Mouse (Mus musculus) Patski (cell line): Measurements from ENCODE around the gene Ghrhr. TPM values are rescaled to one million over a fixed set of nuclear protein-coding genes. Genes with fewer than 3 reads are reported as not detected.

ENCODE experiments used
- ATAC-seq: fragments of 100-300 bp; one replicate; pipeline ENCODE4 v1.8.0; 2021
- CTCF ChIA-PET: fragments of 350-600 bp; sonication (Branson Sonifier 250); formaldehyde crosslinking; loops from one replicate; lab custom pipeline; 2022; ENCODE audit warnings: inconsistent platforms; lab: Charles Lee
- POLR2A ChIA-PET: fragments of 350-600 bp; sonication (Branson Sonifier 250); formaldehyde crosslinking; loops from one replicate; lab custom pipeline; 2022; ENCODE audit warnings: antibody characterized with exemption, inconsistent platforms; lab: Charles Lee
- DNase-seq: peaks from one replicate; pipeline ENCODE4 v3.0.0-alpha.2; 2011; ENCODE audit warnings: low read depth, low spot score
- H3K27me3 ChIP-seq: fragments of 371-371 bp; one replicate; pipeline ENCODE4 v1.5.1; 2021
- CTCF ChIP-seq: fragments of 100-300 bp; IDR thresholded peaks from one replicate; pipeline ENCODE4 v1.5.1; 2021
- in situ Hi-C: fragments of 300-500 bp; cut with MboI; formaldehyde crosslinking; loops from 3 replicates; pipeline ENCODE4 v1.11.1; 2018; ENCODE audit warnings: low pct_unique_long_range_greater_than_20kb, mixed read lengths
- polyA plus RNA-seq: library from polyadenylated mRNA; unstranded; gene quantifications from one replicate; pipeline ENCODE4 v1.2.3, GENCODE M21; 2021

The Ghrhr gene
- polyA plus RNA-seq, 1 experiment from 2014 or later = 0.33 TPM

GRCm38 (mm10) chr6:55338934-55339825 is 36.9 kb upstream of the Ghrhr start:
- no peak for DNase-seq
- POLR2A ChIA-PET = interaction anchor here (1.1 to 1.2 kb wide), 2 partner anchors 8 to 20 kb away, joined by 3 read pairs; no protein-coding TSS in a partner anchor
- no peak for TF ChIP-seq CTCF

DNA sequence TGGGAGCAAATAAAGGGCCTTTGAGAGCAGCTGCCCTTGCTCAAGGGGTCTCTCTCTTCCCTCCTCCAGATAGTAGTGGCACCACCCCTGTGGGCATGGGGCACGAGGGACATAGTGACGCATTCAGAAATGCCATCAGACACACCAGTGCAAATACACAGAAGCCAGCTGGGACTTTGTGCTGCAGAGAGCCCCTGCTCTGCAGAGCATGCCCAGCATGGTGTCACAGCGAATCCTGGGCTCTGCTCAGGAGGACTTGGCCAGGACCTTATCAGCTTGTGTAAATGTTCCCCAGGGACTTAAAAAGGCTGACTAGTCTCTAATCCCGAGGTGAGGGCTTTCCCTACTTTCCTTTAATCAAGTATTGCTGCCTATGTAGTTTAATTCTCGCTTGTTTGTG is 34.4 kb upstream of the Ghrhr start:
- ChIA-PET CTCF (no interaction called here), POLR2A (interaction anchor here (0.8 kb wide), 1 partner anchor 51 kb away, joined by 3 read pairs; no protein-coding TSS in a partner anchor)
- no peaks in the 10 kb centered on the region for H3K27me3 ChIP-seq
- in situ Hi-C loops = no loop called here
- TF ChIP-seq CTCF = no peak
- DNase-seq (no peak), ATAC-seq (no peak)

More at GRCm38 (mm10) chr6:55338934-55339825, 36.9 kb upstream of the Ghrhr start:
- in situ Hi-C loops = no loop called here
- CTCF ChIA-PET = interaction anchor here (1.2 to 1.9 kb wide), 4 partner anchors 10 to 23 kb away, joined by 3 to 5 read pairs (median 3); no protein-coding TSS in a partner anchor
- no peak for ATAC-seq
- no peaks in the 10 kb centered on the region for H3K27me3 ChIP-seq

DNA sequence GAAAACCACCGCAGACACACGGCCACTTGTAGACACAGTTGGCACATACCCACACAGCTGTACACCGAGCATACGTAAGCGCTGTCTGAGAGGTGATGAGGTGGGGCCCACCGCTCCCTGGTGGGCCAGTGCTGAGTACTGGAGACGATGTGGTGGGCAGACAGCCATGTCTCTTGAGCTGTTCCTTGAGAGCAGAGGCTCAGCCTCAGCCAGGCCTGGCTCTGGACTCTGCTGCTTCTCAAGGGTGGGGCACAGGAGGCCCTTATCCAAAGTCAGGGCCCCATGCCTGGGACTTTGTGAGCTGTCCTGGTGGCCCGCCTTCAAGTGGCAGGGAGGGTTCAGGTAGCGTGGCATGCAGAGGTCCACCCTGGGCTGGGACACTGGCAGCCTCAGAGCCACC is 33.8 kb upstream of the Ghrhr start:
- no peak for ATAC-seq
- TF ChIP-seq CTCF = no peak
- DNase-seq = no peak

DNA sequence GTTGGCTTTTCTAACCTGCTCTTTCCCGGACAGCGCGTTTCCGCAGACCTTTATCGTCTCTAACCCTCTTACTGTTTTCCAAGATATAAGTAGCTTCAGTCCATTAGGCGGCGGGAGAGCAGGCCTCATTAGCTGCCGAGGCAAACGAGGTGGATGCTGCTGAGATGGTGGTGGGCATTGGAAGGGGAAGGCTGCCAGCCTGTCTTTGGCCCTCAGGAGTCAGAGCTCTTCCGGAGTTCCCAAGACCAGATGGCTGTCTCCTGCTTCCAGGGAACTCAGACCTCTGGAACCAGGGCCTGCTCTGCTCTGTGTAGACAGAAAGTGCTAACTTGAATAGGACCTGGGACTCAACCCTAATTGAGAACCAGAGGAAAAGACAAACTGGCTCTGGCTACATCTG is 32.6 kb upstream of the Ghrhr start:
- no peaks in the 10 kb centered on the region for H3K27me3 ChIP-seq
- CTCF ChIA-PET = interaction anchor here (1.6 to 1.8 kb wide), 2 partner anchors 12 to 62 kb away, joined by 4 to 6 read pairs; no protein-coding TSS in a partner anchor
- no peak for TF ChIP-seq CTCF
- POLR2A ChIA-PET = interaction anchor here (0.9 to 1.0 kb wide), 2 partner anchors 13 to 167 kb away, joined by 3 read pairs; no protein-coding TSS in a partner anchor
- ATAC-seq (no peak), DNase-seq (no peak)
- in situ Hi-C loops = no loop called here

More for the DNA sequence above, 33.8 kb upstream of the Ghrhr start:
- no peaks in the 10 kb centered on the region for H3K27me3 ChIP-seq
- CTCF ChIA-PET = interaction anchor here (1.6 kb wide), 1 partner anchor 13 kb away, joined by 4 read pairs; no protein-coding TSS in a partner anchor
- POLR2A ChIA-PET = no interaction called here
- in situ Hi-C loops = no loop called here

DNA sequence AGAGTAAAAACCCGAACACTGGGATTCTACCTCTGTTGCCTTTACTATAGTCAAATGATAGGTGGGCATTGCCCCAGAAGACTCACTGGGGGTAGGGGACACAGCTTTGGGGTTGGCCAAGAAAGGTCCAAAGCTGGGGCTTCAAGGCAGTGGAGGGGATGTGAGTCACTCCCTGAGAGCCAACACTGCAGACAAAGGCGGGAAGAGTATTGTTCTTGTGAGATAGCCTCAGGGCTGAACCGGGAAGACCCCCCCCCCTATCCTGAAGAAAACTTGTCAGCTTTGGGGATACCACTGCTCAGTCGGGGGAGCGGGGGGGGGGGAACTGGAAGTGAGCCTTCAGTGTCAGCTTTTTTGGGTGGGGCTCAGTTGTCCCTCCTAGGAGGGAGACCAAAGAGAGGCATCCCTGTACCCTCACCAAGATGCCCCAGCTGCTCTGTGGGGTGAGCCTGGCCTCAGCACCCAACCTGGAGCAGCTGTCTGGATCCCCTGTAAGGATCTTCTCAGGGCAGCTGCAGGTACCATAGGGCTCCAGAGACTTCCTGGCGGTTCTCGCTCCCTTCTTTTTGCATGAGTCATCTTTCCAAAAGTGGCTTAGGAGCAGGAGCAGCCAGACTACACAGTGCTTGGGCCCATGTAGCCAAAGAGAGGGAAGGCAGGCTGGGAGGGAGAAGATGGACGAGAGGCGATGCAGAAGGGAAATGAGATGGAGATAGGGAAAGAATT is 31.6 kb upstream of the Ghrhr start:
- no peaks in the 10 kb centered on the region for H3K27me3 ChIP-seq
- no peak for TF ChIP-seq CTCF
- ATAC-seq (no peak), DNase-seq (no peak)
- in situ Hi-C loops = no loop called here
- POLR2A ChIA-PET = interaction anchor here (0.6 to 1.0 kb wide), 3 partner anchors 12 to 168 kb away, joined by 3 to 4 read pairs (median 3); no protein-coding TSS in a partner anchor
- CTCF ChIA-PET = interaction anchor here (1.8 kb wide), 1 partner anchor 63 kb away, joined by 6 read pairs; no protein-coding TSS in a partner anchor

- no peaks in the 10 kb centered on the region for H3K27me3 ChIP-seq
- ChIA-PET CTCF (no interaction called here), POLR2A (no interaction called here)
- ATAC-seq (no peak), DNase-seq (no peak)
- in situ Hi-C loops = no loop called here
- TF ChIP-seq CTCF = no peak
Measured at GRCm38 (mm10) chr6:55345264-55345663, 30.8 kb upstream of the Ghrhr start.

DNA sequence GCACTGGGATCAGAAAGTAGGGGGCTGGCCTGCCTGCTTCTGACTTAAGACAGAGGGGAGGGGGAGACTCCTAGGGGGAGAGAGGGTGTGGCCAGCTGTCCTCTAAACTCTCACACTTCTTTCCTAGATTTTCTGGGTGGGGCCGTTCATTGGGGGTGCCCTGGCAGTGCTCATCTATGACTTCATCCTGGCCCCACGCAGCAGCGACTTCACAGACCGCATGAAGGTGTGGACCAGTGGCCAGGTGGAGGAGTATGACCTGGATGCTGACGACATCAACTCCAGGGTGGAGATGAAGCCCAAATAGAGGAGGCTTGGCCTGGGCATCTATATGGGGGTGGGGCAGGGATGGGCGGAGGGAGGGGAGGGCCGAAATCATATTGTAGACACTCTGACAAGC is 29.6 kb upstream of the Ghrhr start:
- no peaks in the 10 kb centered on the region for H3K27me3 ChIP-seq
- ChIA-PET POLR2A (interaction anchor here (0.5 to 0.9 kb wide), 2 partner anchors 10 to 60 kb away, joined by 3 to 7 read pairs; no protein-coding TSS in a partner anchor), CTCF (interaction anchor here (1.3 to 2.0 kb wide), 3 partner anchors 18 to 113 kb away, joined by 3 to 5 read pairs (median 3); no protein-coding TSS in a partner anchor)
- in situ Hi-C loops = no loop called here
- DNase-seq (no peak), ATAC-seq (no peak)
- no peak for TF ChIP-seq CTCF

DNA sequence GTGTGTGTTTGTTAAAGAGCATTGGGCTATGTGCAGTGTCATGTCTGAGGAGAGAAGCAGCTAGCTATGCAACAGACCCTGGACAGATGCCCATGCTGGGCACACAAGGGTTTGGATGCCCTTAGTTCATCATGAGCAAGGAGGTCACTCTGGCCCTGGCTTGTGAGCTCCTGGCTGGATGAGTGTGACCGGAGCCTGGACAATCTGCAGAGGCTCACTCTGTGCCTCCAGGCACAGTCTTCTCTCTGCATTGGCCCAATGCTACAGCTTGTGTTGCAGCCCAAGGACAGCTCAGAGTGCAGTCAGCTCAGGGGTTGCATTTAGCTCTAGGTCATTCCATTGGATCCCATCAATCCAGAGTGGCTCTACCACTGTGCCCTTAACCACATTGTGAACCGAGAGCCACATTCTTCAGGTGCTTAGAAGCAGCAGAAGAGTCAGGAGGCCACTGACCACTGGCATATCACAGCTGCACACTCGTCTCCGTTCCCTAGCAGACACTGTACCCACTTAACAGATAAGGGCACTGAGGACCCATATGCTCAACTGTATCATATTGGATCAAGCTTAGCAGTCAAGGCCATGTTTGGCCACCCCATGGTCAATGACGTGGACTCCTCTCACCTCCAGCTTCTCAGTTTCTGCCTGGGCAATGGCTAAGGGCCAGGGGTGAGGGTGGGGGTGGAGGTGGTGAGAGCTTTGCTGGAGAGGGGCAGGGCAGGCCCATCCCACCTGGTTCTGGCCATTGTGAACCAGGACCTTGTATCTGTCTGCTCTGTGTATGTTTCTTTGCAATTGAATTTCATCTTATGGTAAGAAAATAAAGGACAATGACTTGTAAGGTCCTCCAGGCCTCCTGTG is 28.2 kb upstream of the Ghrhr start:
- ChIA-PET POLR2A (interaction anchor here (0.5 to 1.0 kb wide), 3 partner anchors 9 to 505 kb away, joined by 3 to 4 read pairs (median 3); no protein-coding TSS in a partner anchor), CTCF (interaction anchor here (1.3 to 2.3 kb wide), 5 partner anchors 11 to 115 kb away, joined by 3 to 8 read pairs (median 3); no protein-coding TSS in a partner anchor)
- H3K27me3 ChIP-seq = no peaks in the 10 kb centered on the region
- in situ Hi-C loops = no loop called here
- no peak for TF ChIP-seq CTCF
- ATAC-seq = no peak
- no peak for DNase-seq

- TF ChIP-seq CTCF = no peak
- DNase-seq = no peak
- no peaks in the 10 kb centered on the region for H3K27me3 ChIP-seq
- ATAC-seq = no peak
- in situ Hi-C loops = no loop called here
- ChIA-PET CTCF (interaction anchor here (1.1 to 2.3 kb wide), 3 partner anchors 9 to 27 kb away, joined by 3 to 8 read pairs (median 5); partner anchors contain the start of gene Ghrhr), POLR2A (interaction anchor here (0.7 kb wide), 1 partner anchor 12 kb away, joined by 4 read pairs; the partner anchor contains the start of gene Aqp1)
Measured at GRCm38 (mm10) chr6:55349231-55349630, 26.9 kb upstream of the Ghrhr start.
